Mouse (Mus musculus) B cell, adult (primary cell): ENCODE measurements around the gene Drc7. TPM values are rescaled to one million over a fixed set of nuclear protein-coding genes. Genes with fewer than 3 reads are reported as not detected.

ENCODE experiments used
- total RNA-seq: library from RNA; stranded (reverse); gene quantifications from 4 replicates; pipeline ENCODE4 v1.2.4, GENCODE M21; 2023; ENCODE audit not compliant: inconsistent age

Drc7 gene
- not detected in 4 replicates for total RNA-seq

DNA sequence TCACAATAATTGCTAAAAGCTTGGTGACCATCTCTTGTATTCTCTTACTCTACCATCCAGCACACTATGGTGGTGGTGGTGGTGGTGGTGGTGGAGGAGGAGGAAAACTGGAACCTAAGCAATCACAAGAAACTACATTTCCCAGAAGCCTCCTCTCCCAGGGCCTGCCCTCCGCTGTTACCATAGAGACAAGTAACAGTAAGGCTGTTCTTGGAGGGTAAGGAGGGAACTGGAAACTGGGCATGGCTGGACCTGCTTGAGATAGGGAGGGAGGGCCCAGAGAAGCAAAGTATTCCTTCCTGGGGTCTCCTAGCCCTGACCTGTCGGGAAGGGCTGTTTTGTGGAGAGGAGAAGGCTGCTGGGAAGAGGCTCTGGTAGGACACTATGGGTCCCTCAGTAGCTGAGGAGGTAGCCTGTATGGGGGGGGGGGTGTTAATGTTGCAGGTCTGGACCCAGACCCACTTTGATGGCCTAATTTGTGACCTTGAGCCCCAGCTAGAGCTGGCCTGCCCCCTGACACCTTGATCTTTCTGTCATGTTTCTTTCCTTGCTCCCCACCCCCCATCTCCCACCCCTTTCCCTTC is at the start of gene Drc7:
Gene Drc7 (plus strand): TSS at position 177 of the 584 bp plus-strand sequence.

DNA sequence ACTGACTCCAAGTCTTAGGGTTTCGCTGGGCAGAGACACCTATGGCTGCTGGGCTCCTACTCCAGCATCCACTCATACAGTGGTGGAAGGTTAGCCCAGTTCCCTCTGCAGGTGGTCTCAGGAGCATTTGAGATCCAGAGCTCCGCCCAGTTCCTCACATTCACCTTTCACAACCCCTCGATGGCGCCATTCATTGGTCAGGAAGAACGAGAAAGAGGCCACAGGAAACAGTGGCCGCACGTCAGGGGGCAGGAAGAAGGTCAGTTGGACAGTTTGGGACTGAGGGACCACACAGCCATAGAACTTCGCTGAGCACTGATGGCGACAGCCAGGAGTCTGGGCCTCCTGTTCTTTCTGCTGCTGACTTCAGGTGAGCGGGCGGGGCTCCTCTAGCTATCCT is 37.5 kb upstream of the Drc7 start, which contains the start of gene Adgrg3:
Gene Adgrg3 (plus strand): TSS at position 242 of the 400 bp plus-strand sequence.

DNA sequence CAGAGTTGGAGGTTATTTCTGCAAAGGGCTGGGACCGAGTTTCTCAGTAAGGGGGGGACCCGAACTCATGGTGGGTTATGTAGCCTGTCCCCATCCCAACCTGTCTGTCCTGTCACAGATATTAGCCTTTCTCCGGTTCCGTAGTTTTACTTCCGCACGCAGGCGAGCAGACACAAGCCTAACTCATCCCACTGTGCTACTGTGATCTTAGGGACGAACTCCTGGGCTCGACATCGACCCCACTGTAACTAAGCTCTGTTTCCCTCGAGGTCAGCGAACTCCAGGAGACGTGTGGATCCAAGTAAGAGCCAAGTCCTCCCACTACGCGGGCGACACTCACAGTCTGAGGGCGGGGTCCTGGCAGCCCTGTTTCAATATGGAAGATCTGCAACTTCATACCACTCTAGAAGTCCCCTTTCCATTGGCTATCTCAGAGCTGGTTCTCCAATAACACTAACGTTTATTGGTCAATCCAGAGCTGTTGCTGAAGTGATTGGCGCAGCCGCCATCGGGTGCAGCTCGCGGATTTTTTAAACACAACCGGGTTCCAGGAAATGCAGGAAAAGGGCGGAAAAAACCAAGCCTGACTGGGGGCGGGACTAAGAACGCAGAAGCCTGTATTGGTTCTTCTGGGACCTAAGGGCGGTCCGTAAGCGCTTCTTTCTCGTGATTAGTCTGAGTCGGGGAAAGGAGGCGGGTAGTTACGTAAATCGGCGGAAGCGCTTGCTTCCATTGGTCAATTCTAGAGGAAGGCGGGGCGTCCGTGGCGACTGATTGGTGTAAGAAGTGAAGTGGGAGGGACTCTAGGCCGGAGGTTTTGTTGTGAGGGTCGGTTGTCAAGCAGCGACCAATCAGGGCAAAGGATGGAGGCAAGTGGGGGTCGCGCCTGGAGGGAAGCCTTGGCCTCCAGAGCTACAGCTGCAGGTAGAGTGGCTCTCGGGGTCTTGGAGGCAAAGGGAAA is 25.8 kb downstream of the Drc7 start, which contains the start of gene Katnb1:
Gene Katnb1 (plus strand): TSS at position 806 of the 961 bp plus-strand sequence.

Other genes starting within 250 kb of the Drc7 start
- gene Ccl17, start 244.7 kb upstream of the Drc7 start, total RNA-seq = not detected in 4 replicates
- gene Coq9, start 216.8 kb upstream of the Drc7 start, total RNA-seq = 29.0 to 34.4 TPM (median 32.9 TPM) in 4 replicates
- 50.3 to 64.6 TPM (median 51.7 TPM) in 4 replicates for gene Ciapin1, start 216.7 kb upstream of the Drc7 start, total RNA-seq
- 49.2 to 66.0 TPM (median 53.7 TPM) in 4 replicates for gene Polr2c, start 197.7 kb upstream of the Drc7 start, total RNA-seq
- 1.6 to 3.0 TPM (median 2.3 TPM) in 4 replicates for gene Dok4, start 178.8 kb upstream of the Drc7 start, total RNA-seq
- gene Ccdc102a, start 137.0 kb upstream of the Drc7 start, total RNA-seq = 0.36 to 1.1 TPM (median 0.69 TPM) in 4 replicates
- 0.77 to 2.3 TPM (median 0.96 TPM) in 4 replicates for gene Adgrg5, start 131.4 kb upstream of the Drc7 start, total RNA-seq
- gene Adgrg1, start 80.4 kb upstream of the Drc7 start, total RNA-seq = 3.8 to 6.7 TPM (median 6.2 TPM) in 4 replicates
- gene Adgrg3, start 37.4 kb upstream of the Drc7 start, total RNA-seq = 0.42 TPM in 2 of 4 replicates, not detected in the others
- 16.8 to 21.7 TPM (median 21.2 TPM) in 4 replicates for gene Katnb1, start 26.1 kb downstream of the Drc7 start, total RNA-seq
- 6.7 to 9.8 TPM (median 7.0 TPM) in 4 replicates for gene Kifc3, start 147.7 kb downstream of the Drc7 start, total RNA-seq